In the genomic region with DNA sequence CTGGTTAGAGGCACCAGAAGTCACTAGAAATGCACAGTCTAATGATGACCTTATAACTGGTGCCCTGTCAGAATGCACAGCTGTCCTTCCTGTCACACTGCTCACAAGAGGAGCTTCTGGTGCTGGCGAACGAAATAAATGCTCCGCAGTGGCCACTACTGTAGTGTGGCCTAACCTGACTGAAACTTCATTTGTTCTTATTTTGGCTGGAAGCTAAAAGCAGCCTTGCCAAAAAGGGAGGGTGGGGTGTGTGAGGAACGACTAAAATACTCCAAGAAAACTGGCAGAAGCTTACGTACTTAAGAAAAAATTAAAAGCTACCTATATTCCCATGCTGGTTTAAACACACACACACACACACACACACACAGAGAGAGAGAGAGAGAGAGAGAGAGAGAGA, we compare ENCODE assay signal across 13 mouse cellular contexts. TPM values are rescaled to one million over a fixed set of nuclear protein-coding genes. Genes with fewer than 3 reads are reported as not detected.
DNase-seq lines count a peak whose midpoint lies in the region; ATAC-seq and TF ChIP-seq lines count a peak whose summit lies in the region.
"Had no signal": no experiment of that assay in that cellular context is flagged by ENCODE, and none has a peak within 500 bp of the region (broad histone marks: within the 10 kb centered on the region; RNA-seq: fewer than 3 reads in every experiment).

No protein-coding gene starts in this region.

- H3K27ac ChIP-seq in olfactory bulb, adult 2 months (ENCODE audit: insufficient read depth, low read depth, low read length): peak overlapping the region; percentile 84; the same call in 1 of the 2 replicates
- H3K27ac ChIP-seq: liver, embryonic 12.5 days had no signal

- TF ChIP-seq CTCF in olfactory bulb, adult 2 months (IDR thresholded peaks at IDR 0.05; ENCODE audit: insufficient read depth, low read depth, low read length): no peak

- DNase-seq in frontal cortex, postnatal 25 days (ENCODE audit: low spot score in 2 of 2): no peak
- DNase-seq in kidney, postnatal 36 days: peak; percentile 29 to 43
- no peak for DNase-seq in kidney, adult 8-10 months
- DNase-seq in frontal cortex, adult 2 months (ENCODE audit: extremely low spot score in 1 of 2, low spot score in 1 of 2): peak; percentile 37 to 62
- DNase-seq in thymus, postnatal 25 days: no peak
- no peak for DNase-seq in layer of hippocampus, postnatal 25 days (ENCODE audit: extremely low spot score in 1 of 2, low spot score in 1 of 2)
- DNase-seq: thymus, adult 2 months had no signal

- peaks cover 10% of the 10 kb centered on the region for H3K4me1 ChIP-seq in olfactory bulb, adult 2 months (ENCODE audit: control insufficient read depth, insufficient read depth, low read length)
- H3K4me1 ChIP-seq: liver, embryonic 12.5 days had no signal

- WGBS in olfactory bulb, adult 2 months: 12% methylated on average over 5 of the region's 5 CpGs

- H3K4me3 ChIP-seq in olfactory bulb, adult 2 months (ENCODE audit: insufficient read depth, low read depth, low read length): no peak overlapping the region
- H3K4me3 ChIP-seq: liver, embryonic 12.5 days had no signal

- ATAC-seq in frontal cortex, adult (ENCODE audit: low TSS enrichment): peak; percentile 83
- ATAC-seq: intestine, postnatal 0 days; liver, embryonic 12.5 days had no signal

- no peak for TF ChIP-seq POLR2A in olfactory bulb, adult 2 months (IDR thresholded peaks at IDR 0.05; ENCODE audit: insufficient read depth, low read depth, low read length)

RNA-seq across cellular contexts. Expression of a gene that starts 53.4 kb away (rescaled TPM):
- polyA plus RNA-seq in frontal cortex, adult 2 months (2012; rRNA removed): 16.3 and 16.6 TPM in 2 replicates
- polyA plus RNA-seq in olfactory bulb, adult 2 months (2012; ENCODE audit: insufficient read depth, insufficient read length, low replicate concordance, missing spikeins): not detected in 2 replicates
- total RNA-seq in layer of hippocampus, postnatal 25 days (2021): 10 to 100 TPM; 31.6 to 34.3 TPM

RNA-seq across cellular contexts. Expression of a gene that starts 53.6 kb away (rescaled TPM):
- not detected in 2 replicates for polyA plus RNA-seq in frontal cortex, adult 2 months (2012; rRNA removed)
- polyA plus RNA-seq in olfactory bulb, adult 2 months (2012; ENCODE audit: insufficient read depth, insufficient read length, low replicate concordance, missing spikeins): not detected in 2 replicates
- 1 to 10 TPM; 1.8 to 3.0 TPM for total RNA-seq in layer of hippocampus, postnatal 25 days (2021)
- total RNA-seq: G1E; midbrain, postnatal 0 days had no signal
- polyA plus RNA-seq: G1E; thymus, adult 2 months had no signal

Comparison
In these comparisons a context has a peak if more than half of its experiments do, and no peak if none do; other contexts are left out.
1. DNase-seq: peak in kidney, postnatal 36 days (2 of 2) and frontal cortex, adult 2 months (2 of 2); none in frontal cortex, postnatal 25 days (0 of 2), kidney, adult 8-10 months (0 of 2), thymus, postnatal 25 days (single experiment) and layer of hippocampus, postnatal 25 days (0 of 2).